Mouse (Mus musculus): Measurements from ENCODE around the gene Neurl2.
"Not testable (repeated sequence)": the region's sequence is repeated elsewhere in the genome, so short reads cannot be mapped to it uniquely, and the experiment has no call there.

The Neurl2 gene

GRCm38 (mm10) chr2:164815821-164816220, 17.4 kb downstream of the Neurl2 start:
- no peak for DNase-seq (ENCODE audit: low read depth)

- no peak for DNase-seq (ENCODE audit: low read depth)
Observed at GRCm38 (mm10) chr2:164815348-164815747, 17.9 kb downstream of the Neurl2 start.

- DNase-seq (ENCODE audit: low read depth), result no peak
Observed at GRCm38 (mm10) chr2:164813557-164813956, 19.7 kb downstream of the Neurl2 start.

GRCm38 (mm10) chr2:164806614-164807013, 26.6 kb downstream of the Neurl2 start:
- DNase-seq (ENCODE audit: low read depth), result no peak

- DNase-seq (ENCODE audit: low read depth), result no peak
Observed at GRCm38 (mm10) chr2:164805332-164805718, 27.9 kb downstream of the Neurl2 start.

- peak; percentile 100 for DNase-seq (ENCODE audit: low read depth)
Observed at GRCm38 (mm10) chr2:164804533-164805331, 28.5 kb downstream of the Neurl2 start, which contains the start of the genes Acot8 and Zswim3. Gene Acot8 (minus strand): TSS chr2:164804882. Gene Zswim3 (plus strand): TSS chr2:164805098.

- DNase-seq (ENCODE audit: low read depth), result no peak
Observed at GRCm38 (mm10) chr2:164803921-164804313, 29.3 kb downstream of the Neurl2 start.

- DNase-seq (ENCODE audit: low read depth), result no peak
Observed at GRCm38 (mm10) chr2:164803201-164803920, 29.9 kb downstream of the Neurl2 start.

GRCm38 (mm10) chr2:164800252-164801004, 32.8 kb downstream of the Neurl2 start:
- no peak for DNase-seq (ENCODE audit: low read depth)

GRCm38 (mm10) chr2:164798554-164798953, 34.7 kb downstream of the Neurl2 start:
- DNase-seq (ENCODE audit: low read depth), result not testable (repeated sequence)

- DNase-seq (ENCODE audit: low read depth), result no peak
Observed at GRCm38 (mm10) chr2:164795868-164796267, 37.4 kb downstream of the Neurl2 start.

GRCm38 (mm10) chr2:164794293-164794692, 39.0 kb downstream of the Neurl2 start:
- peak; percentile 87 for DNase-seq (ENCODE audit: low read depth)

GRCm38 (mm10) chr2:164793772-164794171, 39.5 kb downstream of the Neurl2 start:
- DNase-seq (ENCODE audit: low read depth), result no peak

- no peak for DNase-seq (ENCODE audit: low read depth)
Observed at GRCm38 (mm10) chr2:164793236-164793635, 40.0 kb downstream of the Neurl2 start.

GRCm38 (mm10) chr2:164792400-164793190, 40.7 kb downstream of the Neurl2 start:
- no peak for DNase-seq (ENCODE audit: low read depth)

- no peak for DNase-seq (ENCODE audit: low read depth)
Observed at GRCm38 (mm10) chr2:164791841-164792261, 41.4 kb downstream of the Neurl2 start.

- DNase-seq (ENCODE audit: low read depth), result no peak
Observed at GRCm38 (mm10) chr2:164790451-164790850, 42.8 kb downstream of the Neurl2 start.

GRCm38 (mm10) chr2:164788411-164788810, 44.8 kb downstream of the Neurl2 start:
- DNase-seq (ENCODE audit: low read depth), result no peak

- DNase-seq (ENCODE audit: low read depth), result no peak
Observed at GRCm38 (mm10) chr2:164787779-164788178, 45.5 kb downstream of the Neurl2 start.

- DNase-seq (ENCODE audit: low read depth), result no peak
Observed at GRCm38 (mm10) chr2:164787032-164787431, 46.2 kb downstream of the Neurl2 start.

GRCm38 (mm10) chr2:164786388-164786885, 46.8 kb downstream of the Neurl2 start:
- DNase-seq (ENCODE audit: low read depth), result no peak

All from c-Kit-positive CD71-positive TER-119-negative erythroid progenitor cells, embryonic 14.5 days (primary cell).